Mouse (Mus musculus): ENCODE results near the gene Pnpo.

DNA sequence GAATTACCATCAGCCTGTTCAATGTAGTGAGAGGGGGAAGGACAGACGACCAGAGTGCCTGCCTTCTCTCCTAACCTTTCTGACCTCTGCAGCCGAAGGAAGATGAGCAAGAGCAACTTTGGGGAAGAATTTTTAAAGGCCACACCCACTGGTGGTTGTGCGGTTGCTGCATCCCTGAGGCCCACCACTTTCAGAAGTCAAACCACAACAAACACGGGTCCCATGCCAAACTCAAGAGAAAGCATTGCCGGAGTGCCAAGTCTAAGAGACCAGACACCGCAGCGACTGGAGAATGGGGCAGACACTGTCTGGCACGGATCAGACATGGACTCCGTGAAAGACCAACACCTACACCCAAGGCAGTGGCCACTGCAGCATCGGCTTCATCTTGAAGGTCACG lies 18.9 kb downstream of the Pnpo start:
- TF ChIP-seq GATA1 (IDR thresholded peaks at IDR 0.05; ENCODE audit: low read length) (no peak), TAL1 (IDR thresholded peaks at IDR 0.05; ENCODE audit: low read length) (no peak)
